Mouse (Mus musculus): ENCODE results near the gene Plekhg5. TPM values are rescaled to one million over a fixed set of nuclear protein-coding genes. Genes with fewer than 3 reads are reported as not detected.

Gene Plekhg5
- polyA plus RNA-seq, 1 experiment: 22.2 TPM

- H3K36me3 ChIP-seq (ENCODE audit: control insufficient read depth, insufficient read depth, low read length): no peaks in the 10 kb centered on the region
- no peak for TF ChIP-seq CTCF (conservative IDR thresholded peaks at IDR 0.05; ENCODE audit: insufficient read depth, insufficient read length, low read depth, low read length)
- TF ChIP-seq POLR2A (IDR thresholded peaks at IDR 0.05; ENCODE audit: low read depth, low read length): no peak
- WGBS: 22% methylated on average over 7 of the region's 7 CpGs
- H3K27me3 ChIP-seq (replicated peaks; ENCODE audit: control insufficient read depth, insufficient read depth, low read length): no peaks in the 10 kb centered on the region
- H3K4me1 ChIP-seq (ENCODE audit: control insufficient read depth, insufficient read depth, low read length): no peaks in the 10 kb centered on the region
- H3K4me3 ChIP-seq (ENCODE audit: insufficient read depth, low read depth, low read length): no peak overlapping the region
- H3K27ac ChIP-seq (ENCODE audit: insufficient read depth, low read depth, low read length): no peak overlapping the region
- DNase-seq: no peak
Measured at GRCm38 (mm10) chr4:152079931-152080330, 7.6 kb downstream of the Plekhg5 start.

DNA sequence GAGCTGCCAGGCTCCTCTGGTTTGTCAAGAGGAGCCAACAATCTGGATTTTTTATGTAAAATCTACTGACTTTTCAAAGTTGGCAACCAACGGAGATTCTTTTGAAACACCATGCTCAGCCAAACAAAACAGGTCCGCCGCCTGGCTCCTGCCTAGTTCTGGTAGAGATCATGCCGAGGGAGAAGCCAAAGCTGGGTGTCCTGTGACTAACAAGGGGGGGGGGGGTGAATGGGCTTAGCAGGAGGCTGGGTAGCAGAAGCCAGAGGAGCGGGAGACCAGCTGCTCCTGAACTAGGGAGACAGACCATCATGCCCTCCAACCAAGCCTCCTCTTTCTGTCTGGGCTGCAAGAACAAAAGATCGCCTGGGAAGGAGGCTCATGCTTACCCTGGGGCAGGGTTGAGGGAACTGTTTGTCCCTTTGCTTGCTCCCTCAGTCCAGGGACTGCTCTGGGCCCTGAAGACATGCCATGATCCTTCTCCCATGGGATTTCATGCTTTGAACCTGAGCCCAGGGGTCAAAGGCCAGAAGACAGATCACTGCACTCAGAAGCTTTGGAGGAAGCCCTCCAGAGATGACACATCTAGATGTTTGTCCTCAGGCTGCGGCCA is 11.4 kb downstream of the Plekhg5 start:
- no peaks in the 10 kb centered on the region for H3K27me3 ChIP-seq (replicated peaks; ENCODE audit: control insufficient read depth, insufficient read depth, low read length)
- WGBS: 46% methylated on average over 7 of the region's 7 CpGs
- H3K4me3 ChIP-seq (ENCODE audit: insufficient read depth, low read depth, low read length): no peak overlapping the region
- TF ChIP-seq CTCF (conservative IDR thresholded peaks at IDR 0.05; ENCODE audit: insufficient read depth, insufficient read length, low read depth, low read length) (no peak), POLR2A (IDR thresholded peaks at IDR 0.05; ENCODE audit: low read depth, low read length) (no peak)
- H3K27ac ChIP-seq (ENCODE audit: insufficient read depth, low read depth, low read length): no peak overlapping the region
- H3K4me1 ChIP-seq (ENCODE audit: control insufficient read depth, insufficient read depth, low read length): peaks cover 8% of the 10 kb centered on the region; the same call in 1 of the 2 replicates
- peak; percentile 51 for DNase-seq
- H3K36me3 ChIP-seq (ENCODE audit: control insufficient read depth, insufficient read depth, low read length): no peaks in the 10 kb centered on the region

- peaks cover 8% of the 10 kb centered on the region; the same call in 1 of the 2 replicates for H3K4me1 ChIP-seq (ENCODE audit: control insufficient read depth, insufficient read depth, low read length)
- no peaks in the 10 kb centered on the region for H3K27me3 ChIP-seq (replicated peaks; ENCODE audit: control insufficient read depth, insufficient read depth, low read length)
- TF ChIP-seq POLR2A (IDR thresholded peaks at IDR 0.05; ENCODE audit: low read depth, low read length) (no peak), CTCF (conservative IDR thresholded peaks at IDR 0.05; ENCODE audit: insufficient read depth, insufficient read length, low read depth, low read length) (no peak)
- H3K27ac ChIP-seq (ENCODE audit: insufficient read depth, low read depth, low read length): no peak overlapping the region
- no peak for DNase-seq
- no peak overlapping the region for H3K4me3 ChIP-seq (ENCODE audit: insufficient read depth, low read depth, low read length)
- 90% methylated on average over 7 of the region's 7 CpGs for WGBS
- H3K36me3 ChIP-seq (ENCODE audit: control insufficient read depth, insufficient read depth, low read length): no peaks in the 10 kb centered on the region
Measured at GRCm38 (mm10) chr4:152084616-152085015, 12.3 kb downstream of the Plekhg5 start.

DNA sequence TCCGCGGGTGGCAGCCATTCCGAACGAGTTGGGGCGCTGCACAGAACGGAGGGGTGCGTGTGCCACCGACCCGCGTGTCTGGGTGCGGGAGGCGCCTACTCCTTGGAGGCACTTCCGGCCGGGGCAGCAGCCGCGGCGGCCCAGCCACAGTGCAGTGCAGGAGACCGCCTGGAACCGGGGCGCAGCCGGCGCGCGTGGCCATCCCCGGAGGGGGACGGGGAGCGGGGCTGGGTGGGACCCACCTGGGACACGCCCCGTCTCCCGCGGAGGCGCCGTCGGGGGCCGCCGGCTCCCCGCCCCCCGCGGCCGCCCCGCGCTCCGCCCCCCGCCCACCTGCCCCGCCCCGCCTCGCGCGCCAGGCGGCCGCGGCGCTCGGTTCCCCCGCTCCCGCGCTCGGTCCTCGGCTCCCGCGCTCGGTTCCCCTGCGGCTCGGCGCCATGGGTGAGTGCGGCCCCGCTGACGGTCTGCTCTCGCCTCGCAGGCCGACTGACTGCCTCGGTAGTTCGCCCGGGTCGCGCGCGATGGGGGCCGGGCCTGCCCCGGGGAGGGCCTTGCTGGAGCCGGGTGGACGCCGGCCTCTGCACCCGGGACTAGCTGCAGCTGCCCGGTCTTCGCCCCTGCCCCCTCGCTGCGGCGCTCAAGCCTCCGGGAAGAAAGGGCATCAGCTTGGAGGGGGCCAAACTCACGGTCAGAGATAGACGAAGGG is 14.4 kb downstream of the Plekhg5 start:
- H3K27ac ChIP-seq (ENCODE audit: insufficient read depth, low read depth, low read length): 0 out of 2 replicates have a peak overlapping the region, but pooled peaks have one; percentile 42
- H3K4me1 ChIP-seq (ENCODE audit: control insufficient read depth, insufficient read depth, low read length): peaks cover 8% of the 10 kb centered on the region; the same call in 1 of the 2 replicates
- no peaks in the 10 kb centered on the region for H3K36me3 ChIP-seq (ENCODE audit: control insufficient read depth, insufficient read depth, low read length)
- H3K27me3 ChIP-seq (replicated peaks; ENCODE audit: control insufficient read depth, insufficient read depth, low read length): no peaks in the 10 kb centered on the region
- under 1% methylated on average over 81 of the region's 92 CpGs for WGBS
- no peak for TF ChIP-seq POLR2A (IDR thresholded peaks at IDR 0.05; ENCODE audit: low read depth, low read length)
- no peak for TF ChIP-seq CTCF (conservative IDR thresholded peaks at IDR 0.05; ENCODE audit: insufficient read depth, insufficient read length, low read depth, low read length)
- H3K4me3 ChIP-seq (ENCODE audit: insufficient read depth, low read depth, low read length): peak overlapping the region; percentile 88
- peak; percentile 78 for DNase-seq

DNA sequence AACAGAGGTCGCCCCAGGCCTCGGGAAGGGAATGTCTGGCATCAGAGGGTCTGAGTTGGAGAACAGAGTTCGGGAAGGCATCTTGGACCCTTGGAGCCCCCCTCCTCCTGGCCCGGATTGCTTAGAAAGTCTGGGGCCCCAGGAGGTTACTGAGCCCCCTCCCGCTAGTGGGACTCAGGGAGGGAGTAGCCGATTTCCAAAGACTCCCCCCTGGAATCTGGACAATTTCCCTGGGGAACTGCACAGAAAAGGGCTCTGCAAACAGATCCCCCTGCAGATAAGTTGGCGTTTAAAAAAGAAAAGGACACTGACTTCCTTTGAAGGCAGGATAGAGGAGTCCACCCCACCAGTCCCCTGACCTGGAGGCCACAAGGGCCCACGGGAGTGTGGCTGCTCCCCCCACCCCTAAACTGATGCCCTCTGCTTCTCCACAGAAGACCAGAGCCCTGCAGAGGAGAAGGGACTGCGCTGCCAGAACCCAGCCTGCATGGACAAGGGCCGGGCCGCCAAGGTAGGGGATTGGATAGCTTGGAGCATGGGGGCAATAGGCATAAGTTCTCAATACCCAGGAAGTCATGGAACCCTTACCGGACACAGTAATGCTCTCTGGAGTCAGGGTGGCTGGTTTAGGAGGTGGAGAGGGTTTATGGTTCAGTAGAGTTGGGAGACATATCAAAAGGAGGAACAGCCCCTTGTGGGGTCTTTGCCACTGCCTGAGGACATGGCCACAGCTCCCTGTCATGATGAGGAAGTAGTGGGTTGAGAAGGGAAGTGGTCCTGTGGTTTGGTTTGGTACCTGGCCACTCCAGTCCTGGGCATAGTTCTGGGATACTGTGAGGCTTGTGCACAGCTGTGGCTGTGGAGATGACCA is 15.1 kb downstream of the Plekhg5 start:
- DNase-seq: no peak

DNA sequence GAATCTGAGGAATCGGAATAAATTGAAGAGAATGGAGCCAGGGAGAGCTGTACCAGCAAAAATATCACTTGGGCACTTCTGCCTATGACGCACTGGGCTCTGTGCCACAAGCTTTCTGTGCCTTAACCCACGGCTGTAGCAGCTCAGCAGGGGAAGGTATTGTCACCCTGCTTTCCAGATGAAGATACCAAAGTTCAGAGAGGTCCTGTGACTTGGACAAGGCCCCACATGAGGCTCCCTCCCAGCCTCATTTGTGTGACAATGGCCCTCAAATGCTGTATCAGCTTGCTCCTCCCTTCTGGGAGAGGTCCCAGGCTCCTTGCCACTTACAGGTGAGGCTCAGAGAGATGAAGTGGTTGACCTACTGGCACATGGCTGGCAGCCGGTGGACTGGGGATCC is 15.8 kb downstream of the Plekhg5 start:
- no peak overlapping the region for H3K4me3 ChIP-seq (ENCODE audit: insufficient read depth, low read depth, low read length)
- TF ChIP-seq CTCF (conservative IDR thresholded peaks at IDR 0.05; ENCODE audit: insufficient read depth, insufficient read length, low read depth, low read length) (no peak), POLR2A (IDR thresholded peaks at IDR 0.05; ENCODE audit: low read depth, low read length) (no peak)
- H3K27me3 ChIP-seq (replicated peaks; ENCODE audit: control insufficient read depth, insufficient read depth, low read length): no peaks in the 10 kb centered on the region
- no peaks in the 10 kb centered on the region for H3K36me3 ChIP-seq (ENCODE audit: control insufficient read depth, insufficient read depth, low read length)
- H3K4me1 ChIP-seq (ENCODE audit: control insufficient read depth, insufficient read depth, low read length): peaks cover 8% of the 10 kb centered on the region; the same call in 1 of the 2 replicates
- H3K27ac ChIP-seq (ENCODE audit: insufficient read depth, low read depth, low read length): no peak overlapping the region
- 43% methylated on average over 4 of the region's 4 CpGs for WGBS
- peak; percentile 61 for DNase-seq

More for the DNA sequence above, 15.1 kb downstream of the Plekhg5 start:
- peaks cover 8% of the 10 kb centered on the region; the same call in 1 of the 2 replicates for H3K4me1 ChIP-seq (ENCODE audit: control insufficient read depth, insufficient read depth, low read length)
- peak overlapping the region; percentile 88 for H3K4me3 ChIP-seq (ENCODE audit: insufficient read depth, low read depth, low read length)
- no peaks in the 10 kb centered on the region for H3K36me3 ChIP-seq (ENCODE audit: control insufficient read depth, insufficient read depth, low read length)
- H3K27me3 ChIP-seq (replicated peaks; ENCODE audit: control insufficient read depth, insufficient read depth, low read length): no peaks in the 10 kb centered on the region
- TF ChIP-seq CTCF (conservative IDR thresholded peaks at IDR 0.05; ENCODE audit: insufficient read depth, insufficient read length, low read depth, low read length) (no peak), POLR2A (IDR thresholded peaks at IDR 0.05; ENCODE audit: low read depth, low read length) (no peak)
- 0 out of 2 replicates have a peak overlapping the region, but pooled peaks have one; percentile 42 for H3K27ac ChIP-seq (ENCODE audit: insufficient read depth, low read depth, low read length)
- WGBS: 10% methylated on average over 12 of the region's 12 CpGs

Data from kidney, adult 2 months (tissue).